In the genomic region with DNA sequence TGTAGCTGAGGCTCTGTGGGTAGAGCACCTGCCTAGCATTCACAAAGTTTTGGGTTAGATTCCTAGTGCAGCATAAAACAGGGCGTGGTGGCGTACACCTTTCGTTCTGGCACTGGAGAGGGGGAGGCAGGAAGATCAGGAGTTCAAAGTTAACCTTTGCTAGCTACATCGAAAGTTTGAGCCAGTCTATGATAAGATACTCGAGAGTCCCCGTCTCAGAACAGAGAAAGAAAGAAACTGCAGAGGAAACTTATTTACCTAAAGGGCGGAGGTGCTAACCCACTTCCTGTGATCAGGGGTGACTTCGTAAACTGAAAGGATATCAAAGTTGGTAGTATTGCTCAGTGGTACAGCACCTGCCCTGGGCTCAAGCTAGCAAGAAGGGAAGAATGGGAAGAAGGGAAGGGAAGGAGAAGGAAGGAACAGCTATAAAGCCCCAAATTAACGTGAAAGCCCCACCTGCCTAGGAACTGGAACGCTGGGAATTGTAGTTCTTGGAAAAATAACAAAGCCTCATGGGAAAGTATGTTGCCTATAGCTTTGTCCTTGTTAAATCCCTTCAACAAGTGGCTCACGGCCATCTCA, we compare ENCODE assay signal across 8 mouse cellular contexts. TPM values are rescaled to one million over a fixed set of nuclear protein-coding genes. Genes with fewer than 3 reads are reported as not detected.
A peak's percentile ranks its signal among the peaks of the same experiment; 100 is the strongest.
DNase-seq lines count a peak whose midpoint lies in the region; ATAC-seq lines count a peak whose summit lies in the region.

No protein-coding gene starts in this region.

- no peak overlapping the region; the same call in 1 of the 2 replicates for H3K27ac ChIP-seq in embryonic facial prominence, embryonic 10.5 days (replicated peaks)
- H3K27ac ChIP-seq in intestine, embryonic 16.5 days (ENCODE audit: low read length): peak overlapping the region; percentile 68
- H3K27ac ChIP-seq in midbrain, embryonic 15.5 days: no peak overlapping the region

- peak; percentile 72 for ATAC-seq in intestine, embryonic 16.5 days
- peak; percentile 71; the same call in 1 of the 2 replicates for ATAC-seq in midbrain, embryonic 15.5 days (replicated peaks)

- H3K27me3 ChIP-seq in embryonic facial prominence, embryonic 10.5 days (replicated peaks; ENCODE audit: low read depth, poor library complexity, severe bottlenecking): 0 out of 2 replicates have a peak, but pooled peaks cover 11% of the 10 kb centered on the region
- no peaks in the 10 kb centered on the region for H3K27me3 ChIP-seq in intestine, embryonic 16.5 days (replicated peaks; ENCODE audit: control insufficient read depth, insufficient read depth, low read length)
- no peaks in the 10 kb centered on the region for H3K27me3 ChIP-seq in midbrain, embryonic 15.5 days (replicated peaks)

- no peaks in the 10 kb centered on the region for H3K36me3 ChIP-seq in embryonic facial prominence, embryonic 10.5 days (replicated peaks)
- H3K36me3 ChIP-seq in intestine, embryonic 16.5 days (ENCODE audit: control insufficient read depth, insufficient read depth, low read length): no peaks in the 10 kb centered on the region
- no peaks in the 10 kb centered on the region for H3K36me3 ChIP-seq in midbrain, embryonic 15.5 days (replicated peaks)

- H3K4me3 ChIP-seq in embryonic facial prominence, embryonic 10.5 days: peak overlapping the region; percentile 43
- peak overlapping the region; percentile 37 for H3K4me3 ChIP-seq in intestine, embryonic 16.5 days (ENCODE audit: low read length)
- H3K4me3 ChIP-seq in midbrain, embryonic 15.5 days: peak overlapping the region; percentile 28

- peak overlapping the region; percentile 21 for H3K4me2 ChIP-seq in intestine, embryonic 16.5 days (ENCODE audit: low read depth, low read length)
- peak overlapping the region; percentile 38 for H3K4me2 ChIP-seq in midbrain, embryonic 15.5 days

- no peaks in the 10 kb centered on the region for H3K9me3 ChIP-seq in embryonic facial prominence, embryonic 10.5 days
- no peaks in the 10 kb centered on the region for H3K9me3 ChIP-seq in intestine, embryonic 16.5 days (ENCODE audit: control insufficient read depth, low read length)
- H3K9me3 ChIP-seq in midbrain, embryonic 15.5 days: no peaks in the 10 kb centered on the region

- intact Hi-C loops in gastrocnemius, postnatal 14 days (cut with DNase I; ENCODE audit: low total_unique reads): no loop called here

- peak overlapping the region; percentile 57 for H3K9ac ChIP-seq in intestine, embryonic 16.5 days (ENCODE audit: low read depth, low read length)
- no peak overlapping the region for H3K9ac ChIP-seq in midbrain, embryonic 15.5 days

- DNase-seq in lung, adult 18-20 months: peak; percentile 1 to 4
- no peak for DNase-seq in lung, postnatal 10 days
- no peak for DNase-seq in embryonic facial prominence, embryonic 10.5 days (ENCODE audit: low spot score)
- DNase-seq in gastrocnemius, postnatal 14 days: no peak
- no peak for DNase-seq in urinary bladder, postnatal 10 days (ENCODE audit: low spot score)
- DNase-seq in right cerebral cortex, postnatal 25 days: no peak

- 53% methylated on average over 11 of the region's 11 CpGs for WGBS in embryonic facial prominence, embryonic 10.5 days
- 29% methylated on average over 11 of the region's 11 CpGs for WGBS in intestine, embryonic 16.5 days
- WGBS in midbrain, embryonic 15.5 days: 51% methylated on average over 11 of the region's 11 CpGs

- H3K4me1 ChIP-seq in embryonic facial prominence, embryonic 10.5 days: peaks cover 17% of the 10 kb centered on the region; the same call in 1 of the 2 replicates
- H3K4me1 ChIP-seq in intestine, embryonic 16.5 days (ENCODE audit: control insufficient read depth, insufficient read depth, low read length): peaks cover 6% of the 10 kb centered on the region; the same call in 1 of the 2 replicates
- H3K4me1 ChIP-seq in midbrain, embryonic 15.5 days: peaks cover 4% of the 10 kb centered on the region; the same call in 1 of the 2 replicates

RNA-seq across cellular contexts. Expression of a gene that starts 42.4 kb away (rescaled TPM):
- 0.62 and 1.0 TPM in 2 replicates for polyA plus RNA-seq in embryonic facial prominence, embryonic 10.5 days (2016; fragmentation: Nextera tagmentation; extraction: Ambion mirVana)
- 10.1 and 11.9 TPM in 2 replicates for polyA plus RNA-seq in intestine, embryonic 16.5 days (2015; fragmentation: Nextera tagmentation; extraction: Ambion mirVana)
- polyA plus RNA-seq in midbrain, embryonic 15.5 days (2015; fragmentation: Nextera tagmentation; extraction: Ambion mirVana): 2.6 and 3.4 TPM in 2 replicates
- total RNA-seq in gastrocnemius, postnatal 14 days (2021): 1 to 10 TPM; 5.9 to 6.4 TPM

Comparison
In these comparisons a context has a peak if more than half of its experiments do, and no peak if none do; other contexts are left out.
1. DNase-seq: peak in lung, adult 18-20 months (2 of 2); none in lung, postnatal 10 days (single experiment), embryonic facial prominence, embryonic 10.5 days (single experiment), gastrocnemius, postnatal 14 days (single experiment), urinary bladder, postnatal 10 days (single experiment) and right cerebral cortex, postnatal 25 days (single experiment).
2. Peak in every context shown above with its lines, with median percentiles within 50 percentile points of each other: H3K4me3 ChIP-seq.